Mouse (Mus musculus) C2C12 (cell line): Measurements from ENCODE around the gene Zc3h18. TPM values are rescaled to one million over a fixed set of nuclear protein-coding genes. Genes with fewer than 3 reads are reported as not detected.
A peak's percentile ranks its signal among the peaks of the same experiment; 100 is the strongest.

ENCODE experiments used
- H3K27me3 ChIP-seq: one replicate; pipeline ENCODE4 v1.6.1; 2011; ENCODE audit not compliant: control insufficient read depth, insufficient read depth, insufficient read length
- H3K36me3 ChIP-seq: one replicate; pipeline ENCODE4 v1.6.1; 2011; ENCODE audit not compliant: control insufficient read depth, insufficient read depth
- H3K4me3 ChIP-seq: one replicate; pipeline ENCODE4 v1.5.1; 2011; ENCODE audit warnings: mild to moderate bottlenecking, control low read depth; ENCODE audit not compliant: poor library complexity, insufficient read depth, severe bottlenecking
- H3K79me2 ChIP-seq: one replicate; pipeline ENCODE4 v1.6.1; 2011; ENCODE audit not compliant: control insufficient read depth, insufficient read depth
- H3K79me3 ChIP-seq: one replicate; pipeline ENCODE4 v1.6.1; 2011; ENCODE audit warnings: low read depth, control low read depth
- H3ac ChIP-seq: one replicate; pipeline ENCODE3; 2011; ENCODE audit warnings: low read depth; ENCODE audit not compliant: control insufficient read depth, insufficient read length
- CEBPB ChIP-seq: IDR thresholded peaks from one replicate; pipeline ENCODE4 v1.6.1; 2011; ENCODE audit warnings: low read depth, mild to moderate bottlenecking, control low read depth, moderate library complexity
- CTCF ChIP-seq: IDR thresholded peaks from one replicate; pipeline ENCODE4 v1.5.1; 2011; ENCODE audit not compliant: control insufficient read depth, insufficient read depth, insufficient read length
- FOSL1 ChIP-seq: IDR thresholded peaks from one replicate; pipeline ENCODE4 v1.8.0; 2011; ENCODE audit warnings: mild to moderate bottlenecking, low read length; ENCODE audit not compliant: poor library complexity, insufficient read depth, severe bottlenecking
- MAX ChIP-seq: IDR thresholded peaks from one replicate; pipeline ENCODE4 v1.6.1; 2011; ENCODE audit warnings: mild to moderate bottlenecking, control low read depth
- MYOD1 ChIP-seq: IDR thresholded peaks from one replicate; pipeline ENCODE4 v1.6.1; 2011; ENCODE audit warnings: low read depth; ENCODE audit not compliant: control insufficient read depth, insufficient read length
- MYOG ChIP-seq: IDR thresholded peaks from one replicate; pipeline ENCODE4 v1.6.1; 2011; ENCODE audit not compliant: control insufficient read depth, insufficient read length; ENCODE audit errors: extremely low read depth
- USF1 ChIP-seq: IDR thresholded peaks from one replicate; pipeline ENCODE4 v1.6.1; 2011; ENCODE audit warnings: low read depth, mild to moderate bottlenecking, control low read depth, moderate library complexity
- polyA plus RNA-seq: library from polyadenylated mRNA; unstranded; fragments of >200 nt; fragmentation: generic; extraction: Trizol; gene quantifications from one replicate; pipeline ENCODE4 v1.2.1, GENCODE M21; 2012; ENCODE audit warnings: missing spikeins

Gene Zc3h18
- polyA plus RNA-seq, 1 experiment: 43.5 TPM

DNA sequence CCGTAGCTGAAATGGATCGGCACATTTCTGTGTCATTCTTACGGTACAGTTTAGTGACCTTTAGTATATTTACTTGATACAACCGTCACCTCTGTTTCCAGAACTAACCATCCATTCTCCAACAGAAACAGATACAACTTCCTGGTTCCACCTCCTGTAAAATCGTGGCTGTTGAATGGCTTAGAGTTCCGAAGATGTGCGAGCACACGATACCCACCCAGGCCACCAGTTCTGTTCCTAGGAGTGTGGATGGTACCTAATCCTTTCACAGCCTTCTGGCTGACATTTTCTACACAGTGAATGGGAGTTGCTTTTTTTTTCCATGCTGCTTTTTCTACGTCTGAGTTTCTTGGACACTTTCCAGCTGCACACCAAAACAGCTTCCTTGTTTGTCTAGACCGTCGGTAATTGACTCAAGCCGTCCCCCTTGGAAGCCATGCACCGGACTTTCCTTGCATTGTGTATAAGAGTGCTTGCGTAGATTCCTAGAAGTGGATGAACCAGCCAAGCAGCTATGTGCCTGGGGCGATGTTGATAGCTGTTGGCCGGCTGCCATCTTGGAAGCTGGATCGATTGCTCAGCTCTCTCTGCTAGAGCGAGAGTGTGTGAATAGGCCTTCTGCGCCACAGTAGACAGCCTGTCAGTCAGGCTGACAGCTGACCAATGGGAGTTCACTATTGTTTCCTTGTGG, 67.8 kb downstream of the Zc3h18 start:
- peaks cover 7% of the 10 kb centered on the region for H3K27me3 ChIP-seq
- H3K4me3 ChIP-seq: peak overlapping the region; percentile 32
- H3K79me2 ChIP-seq: no peaks in the 10 kb centered on the region
- peak overlapping the region; percentile 44 for H3ac ChIP-seq
- no peaks in the 10 kb centered on the region for H3K79me3 ChIP-seq
- TF ChIP-seq CEBPB (no peak), FOSL1 (no peak), MYOG (no peak), CTCF (no peak), MYOD1 (no peak), USF1 (no peak), MAX (no peak)
- no peaks in the 10 kb centered on the region for H3K36me3 ChIP-seq

DNA sequence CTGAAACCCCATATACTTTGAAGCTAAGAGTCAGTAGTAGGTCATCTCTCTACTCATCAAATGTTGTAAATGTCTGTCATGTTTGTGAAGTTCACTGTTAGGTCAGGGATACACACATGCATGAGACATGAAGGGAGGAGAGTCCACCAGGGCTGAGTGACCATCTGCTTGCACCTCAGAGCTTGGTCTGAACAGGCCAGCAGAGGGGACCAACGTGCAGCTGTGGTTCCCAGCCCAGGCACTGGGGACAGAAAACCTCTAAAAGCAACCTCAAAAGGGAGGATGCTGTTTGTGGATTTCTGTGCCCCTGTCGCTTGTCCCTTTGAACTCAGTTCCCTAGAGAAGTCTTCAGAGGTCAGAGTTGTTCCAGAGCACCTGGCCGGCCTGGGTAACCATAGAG, 68.8 kb downstream of the Zc3h18 start:
- H3K79me2 ChIP-seq: no peaks in the 10 kb centered on the region
- H3K36me3 ChIP-seq: no peaks in the 10 kb centered on the region
- H3K27me3 ChIP-seq: peaks cover 12% of the 10 kb centered on the region
- H3ac ChIP-seq: no peak overlapping the region
- no peak overlapping the region for H3K4me3 ChIP-seq
- TF ChIP-seq MYOG (no peak), CTCF (peak; percentile 18)
- no peaks in the 10 kb centered on the region for H3K79me3 ChIP-seq

DNA sequence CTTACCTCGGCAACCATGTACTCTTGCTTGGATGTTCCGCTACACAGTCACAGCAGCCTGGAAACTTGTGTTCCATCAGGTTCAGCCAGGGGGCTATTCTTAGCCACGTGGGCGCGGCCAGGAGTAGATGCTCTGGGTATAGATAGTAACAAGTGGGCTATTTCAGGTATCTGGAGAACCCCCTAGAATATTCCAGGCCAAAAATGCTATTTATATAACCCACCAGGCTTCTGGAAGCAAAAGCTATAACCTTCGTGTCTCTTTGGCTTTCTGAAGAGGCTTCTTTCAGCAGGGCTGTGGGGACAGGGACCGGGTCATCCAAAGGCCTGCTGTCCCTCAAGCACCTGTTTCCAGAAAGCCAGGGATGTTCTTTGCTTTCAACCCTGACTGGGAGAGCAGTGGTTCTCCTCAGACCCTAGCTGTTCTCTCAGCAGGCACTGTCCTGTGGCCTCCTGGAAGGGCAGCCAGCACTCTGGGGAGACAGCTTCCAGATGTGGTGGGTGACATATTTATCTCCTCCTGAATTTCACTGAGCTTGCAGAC, 74.8 kb downstream of the Zc3h18 start:
- TF ChIP-seq USF1: no peak
- TF ChIP-seq FOSL1: no peak
- no peak for TF ChIP-seq CEBPB
- no peak for TF ChIP-seq MYOG
- TF ChIP-seq MAX: no peak
- TF ChIP-seq MYOD1: no peak
- TF ChIP-seq CTCF: no peak
- no peaks in the 10 kb centered on the region for H3K79me2 ChIP-seq
- no peaks in the 10 kb centered on the region for H3K36me3 ChIP-seq
- H3K27me3 ChIP-seq: peaks cover 46% of the 10 kb centered on the region
- H3K79me3 ChIP-seq: no peaks in the 10 kb centered on the region
- no peak overlapping the region for H3K4me3 ChIP-seq
- H3ac ChIP-seq: no peak overlapping the region

DNA sequence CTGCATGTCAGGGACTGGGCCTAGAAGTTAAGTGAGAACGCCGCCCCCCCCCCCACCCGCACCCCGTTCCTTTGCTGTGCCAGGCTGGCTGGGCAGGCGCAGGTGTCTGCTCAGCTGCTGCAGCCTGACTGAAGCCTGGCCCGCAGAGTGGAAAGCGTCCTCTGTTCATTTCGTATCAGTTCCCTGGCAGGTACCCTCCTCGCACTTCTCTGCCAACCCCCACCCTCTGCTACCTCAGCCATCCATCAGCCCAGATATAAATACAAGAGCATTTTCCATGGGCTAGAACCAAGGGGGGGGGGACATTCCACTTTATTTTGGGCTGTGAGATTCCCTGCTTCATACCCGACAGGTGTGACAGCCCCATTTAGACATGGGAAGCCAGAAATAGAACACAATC, 75.7 kb downstream of the Zc3h18 start:
- Histone ChIP-seq H3K4me3 (no peak overlapping the region), H3K36me3 (no peaks in the 10 kb centered on the region), H3K79me2 (no peaks in the 10 kb centered on the region), H3K27me3 (peaks cover 47% of the 10 kb centered on the region), H3ac (no peak overlapping the region), H3K79me3 (no peaks in the 10 kb centered on the region)
- TF ChIP-seq CTCF (no peak), MYOG (no peak), MYOD1 (no peak), MAX (no peak), USF1 (no peak), CEBPB (no peak), FOSL1 (no peak)

DNA sequence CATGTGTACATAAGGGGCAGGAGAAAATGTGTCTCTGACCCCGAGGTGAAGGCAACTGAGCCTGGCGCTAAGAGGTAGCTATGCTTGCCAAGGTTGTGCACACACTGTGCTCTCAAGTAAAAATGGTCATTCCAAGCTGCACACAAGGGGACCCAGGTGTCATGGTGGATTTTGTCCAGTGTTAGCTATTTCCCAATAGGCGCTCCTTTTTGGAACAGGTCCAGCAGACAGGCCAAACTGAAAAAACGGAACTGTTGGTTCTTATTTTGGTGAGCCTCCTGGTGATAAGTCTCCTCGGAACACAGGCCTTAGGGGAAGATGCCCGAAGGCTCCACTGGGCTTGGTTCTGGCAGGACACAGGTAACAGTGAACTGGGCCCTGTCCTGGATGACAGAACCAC, 78.0 kb downstream of the Zc3h18 start:
- Histone ChIP-seq H3K79me3 (no peaks in the 10 kb centered on the region), H3ac (no peak overlapping the region), H3K79me2 (no peaks in the 10 kb centered on the region), H3K27me3 (peaks cover 39% of the 10 kb centered on the region), H3K4me3 (no peak overlapping the region), H3K36me3 (no peaks in the 10 kb centered on the region)
- TF ChIP-seq MYOD1 (no peak), CTCF (no peak), MAX (no peak), USF1 (no peak)

DNA sequence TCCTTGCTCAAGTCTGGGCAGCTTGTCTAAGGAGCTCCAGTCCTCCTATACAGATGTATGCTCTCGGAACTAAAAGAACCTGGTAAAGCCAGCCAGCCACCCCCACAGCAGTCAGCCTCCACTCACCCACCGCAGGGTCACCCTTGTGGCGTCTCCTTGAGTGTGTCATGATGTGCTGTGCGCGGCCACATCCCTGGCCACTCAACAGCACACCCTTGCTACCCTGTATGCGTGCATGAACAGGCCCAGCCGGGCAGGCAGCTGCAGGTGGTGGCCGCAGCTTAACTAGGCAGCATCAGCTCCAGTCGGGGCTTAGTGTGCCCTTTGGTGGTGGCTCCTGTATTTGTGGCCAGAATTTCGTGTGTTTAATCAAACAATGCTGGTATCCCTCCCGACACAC, 80.8 kb downstream of the Zc3h18 start:
- no peak overlapping the region for H3ac ChIP-seq
- H3K79me2 ChIP-seq: no peaks in the 10 kb centered on the region
- no peaks in the 10 kb centered on the region for H3K36me3 ChIP-seq
- no peaks in the 10 kb centered on the region for H3K79me3 ChIP-seq
- TF ChIP-seq FOSL1: no peak
- TF ChIP-seq MAX: no peak
- no peak for TF ChIP-seq CTCF
- TF ChIP-seq MYOG: no peak
- no peak for TF ChIP-seq USF1
- TF ChIP-seq CEBPB: no peak
- TF ChIP-seq MYOD1: no peak
- no peak overlapping the region for H3K4me3 ChIP-seq
- H3K27me3 ChIP-seq: peaks cover 30% of the 10 kb centered on the region
